In genomic region chr8:106075161-106075862, GRCm38 (mm10) we compare ENCODE assay signal across 8 mouse cellular contexts. TPM values are rescaled to one million over a fixed set of nuclear protein-coding genes. Genes with fewer than 3 reads are reported as not detected.
A peak's percentile ranks its signal among the peaks of the same experiment; 100 is the strongest.
DNase-seq lines count a peak whose midpoint lies in the region; ATAC-seq and TF ChIP-seq lines count a peak whose summit lies in the region.

No protein-coding gene starts in this region.

- H3K4me1 ChIP-seq in forebrain, embryonic 16.5 days (replicated peaks; ENCODE audit: control insufficient read depth, insufficient read depth, low read length) = peaks cover 6% of the 10 kb centered on the region; the same call in 1 of the 2 replicates
- H3K4me1 ChIP-seq in hindbrain, embryonic 13.5 days (replicated peaks) = no peaks in the 10 kb centered on the region

- H3K79me2 ChIP-seq in myocyte (ENCODE audit: control insufficient read depth, insufficient read depth) = peaks cover 91% of the 10 kb centered on the region

- 74% methylated on average over 9 of the region's 9 CpGs for WGBS in forebrain, embryonic 16.5 days
- 87% methylated on average over 9 of the region's 9 CpGs for WGBS in hindbrain, embryonic 13.5 days

- H3K9me3 ChIP-seq in forebrain, embryonic 16.5 days (ENCODE audit: control insufficient read depth, low read length) = no peaks in the 10 kb centered on the region
- no peaks in the 10 kb centered on the region for H3K9me3 ChIP-seq in hindbrain, embryonic 13.5 days

- TF ChIP-seq POLR2A in myocyte (IDR thresholded peaks at IDR 0.05; ENCODE audit: insufficient read length, low read depth) = no peak

- no peak overlapping the region for H3K9ac ChIP-seq in forebrain, embryonic 16.5 days (replicated peaks; ENCODE audit: low read depth, low read length)
- H3K9ac ChIP-seq in hindbrain, embryonic 13.5 days = no peak overlapping the region

- peak; percentile 66 for ATAC-seq in frontal cortex, adult (ENCODE audit: low TSS enrichment)
- ATAC-seq in forebrain, embryonic 16.5 days = peak; percentile 82
- ATAC-seq in hindbrain, embryonic 13.5 days (ENCODE audit: low FRiP score) = no peak

- no peak for DNase-seq in frontal cortex, postnatal 14 days (ENCODE audit: low spot score in 2 of 2)
- peak; percentile 19 for DNase-seq in right cerebral cortex, postnatal 4 days
- DNase-seq in right cerebral cortex, postnatal 36 days (ENCODE audit: low spot score in 2 of 2) = no peak
- DNase-seq in left cerebral cortex, adult 18-20 months (ENCODE audit: low spot score in 2 of 2) = no peak

- H3K27me3 ChIP-seq in forebrain, embryonic 16.5 days (replicated peaks; ENCODE audit: control insufficient read depth, insufficient read depth, low read length) = no peaks in the 10 kb centered on the region
- H3K27me3 ChIP-seq in myocyte (ENCODE audit: control insufficient read depth, insufficient read depth, insufficient read length) = no peaks in the 10 kb centered on the region
- H3K27me3 ChIP-seq in hindbrain, embryonic 13.5 days = no peaks in the 10 kb centered on the region

- H3K4me3 ChIP-seq in forebrain, embryonic 16.5 days (replicated peaks; ENCODE audit: low read length) = no peak overlapping the region
- H3K4me3 ChIP-seq in myocyte = no peak overlapping the region
- H3K4me3 ChIP-seq in hindbrain, embryonic 13.5 days = no peak overlapping the region

- no peaks in the 10 kb centered on the region for H3K36me3 ChIP-seq in forebrain, embryonic 16.5 days (ENCODE audit: control insufficient read depth, insufficient read depth)
- peaks cover 15% of the 10 kb centered on the region for H3K36me3 ChIP-seq in myocyte (ENCODE audit: control insufficient read depth, insufficient read depth)
- H3K36me3 ChIP-seq in hindbrain, embryonic 13.5 days = peaks cover 11% of the 10 kb centered on the region

- no peak overlapping the region for H3ac ChIP-seq in myocyte (ENCODE audit: control insufficient read depth, insufficient read length)

- peak overlapping the region; percentile 41; the same call in 1 of the 2 replicates for H3K27ac ChIP-seq in forebrain, embryonic 16.5 days (ENCODE audit: low read length)
- H3K27ac ChIP-seq in hindbrain, embryonic 13.5 days = no peak overlapping the region

- no peak overlapping the region for H3K4me2 ChIP-seq in forebrain, embryonic 16.5 days (ENCODE audit: low read length)
- H3K4me2 ChIP-seq in myocyte (ENCODE audit: low read depth) = peak overlapping the region; percentile 49
- H3K4me2 ChIP-seq in hindbrain, embryonic 13.5 days = no peak overlapping the region

TF ChIP-seq in myocyte, 11 proteins besides CTCF, POLR2A, EP300 and RAD21:
- TF ChIP-seq TCF12 (IDR thresholded peaks at IDR 0.05; ENCODE audit: insufficient read depth, poor library complexity, severe bottlenecking) = no peak
- TF ChIP-seq E2F4 (IDR thresholded peaks at IDR 0.05; ENCODE audit: insufficient read depth) = no peak
- TF ChIP-seq USF1 (IDR thresholded peaks at IDR 0.05; ENCODE audit: low read depth) = no peak
- no peak for TF ChIP-seq POLR2AphosphoS2 (IDR thresholded peaks at IDR 0.05; ENCODE audit: insufficient read length, low read depth)
- TF ChIP-seq MYOD1 (IDR thresholded peaks at IDR 0.05; ENCODE audit: control insufficient read depth in 1 of 3, insufficient read length in 2 of 3, low read depth in 2 of 3) = no peak
- TF ChIP-seq CEBPB (IDR thresholded peaks at IDR 0.05; ENCODE audit: insufficient read depth, poor library complexity, severe bottlenecking) = no peak
- TF ChIP-seq REST (IDR thresholded peaks at IDR 0.05; ENCODE audit: insufficient read depth, insufficient read length) = no peak
- no peak for TF ChIP-seq MAX (IDR thresholded peaks at IDR 0.05; ENCODE audit: low read depth)
- no peak for TF ChIP-seq SRF (IDR thresholded peaks at IDR 0.05; ENCODE audit: control insufficient read depth, insufficient read length, low read depth)
- no peak for TF ChIP-seq MYOG (IDR thresholded peaks at IDR 0.05; ENCODE audit: control insufficient read depth in 1 of 3, insufficient read depth in 1 of 3, insufficient read length in 2 of 3, low read depth in 2 of 3)
- TF ChIP-seq TCF3 (IDR thresholded peaks at IDR 0.05; ENCODE audit: insufficient read length, low read depth) = no peak

RNA-seq across cellular contexts. Expression of gene Nfatc3, which starts 16.7 kb away (rescaled TPM):
- 3.2 and 5.3 TPM in 2 replicates for polyA plus RNA-seq in forebrain, embryonic 16.5 days (2015; fragmentation: Nextera tagmentation; extraction: Ambion mirVana)
- 11.8 TPM for polyA plus RNA-seq in myocyte (2012; fragmentation: generic; extraction: Trizol)
- 10 to 100 TPM; 10.5 to 12.4 TPM for total RNA-seq in left cerebral cortex, adult 18-20 months (2021)
- 4.1 and 4.7 TPM in 2 replicates for polyA plus RNA-seq in hindbrain, embryonic 13.5 days (2015; fragmentation: Nextera tagmentation; extraction: Ambion mirVana)
